Mouse (Mus musculus) ES-Bruce4 (cell line): ENCODE measurements around the gene Nle1.

ENCODE experiments used
- CTCF ChIP-seq: IDR thresholded peaks from one replicate; pipeline ENCODE4 v1.8.1; 2011; ENCODE audit warnings: low read depth, low read length
- EP300 ChIP-seq: IDR thresholded peaks from 2 replicates; pipeline ENCODE4 v1.6.1; 2011; ENCODE audit warnings: low read depth, low read length; ENCODE audit not compliant: insufficient read depth
- POLR2A ChIP-seq: IDR thresholded peaks from one replicate; pipeline ENCODE4 v1.8.1; 2011; ENCODE audit warnings: low read length; ENCODE audit not compliant: insufficient read depth

GRCm38 (mm10) chr11:82870173-82871030 is 37.8 kb downstream of the Nle1 start:
- no peak for TF ChIP-seq POLR2A
- no peak for TF ChIP-seq EP300
- no peak for TF ChIP-seq CTCF
